16 mouse cellular contexts compared by ENCODE assay signal in genomic region chr17:85030651-85031050, GRCm38 (mm10).
"Had no signal": no experiment of that assay in that cellular context is flagged by ENCODE, and none has a peak within 500 bp of the region (broad histone marks: within the 10 kb centered on the region; RNA-seq: fewer than 3 reads in every experiment).

No protein-coding gene starts in this region.

- DNase-seq: layer of hippocampus, postnatal 36 days; liver, embryonic 13.5 days; lung, embryonic 14.5 days; retina, postnatal 1 day; right cerebral cortex, postnatal 25 days; thymus, adult 18-20 months; thymus, postnatal 36 days had no signal

- H3K4me2 ChIP-seq: liver, embryonic 13.5 days; lung, embryonic 14.5 days; midbrain, embryonic 13.5 days; neural tube, embryonic 13.5 days had no signal

- ATAC-seq: hindbrain, embryonic 16.5 days; lung, postnatal 0 days; midbrain, embryonic 13.5 days; midbrain, embryonic 16.5 days had no signal

- H3K9me3 ChIP-seq: liver, embryonic 13.5 days; megakaryocyte, embryonic 14.5 days; midbrain, embryonic 10.5 days; midbrain, embryonic 13.5 days; neural tube, embryonic 13.5 days had no signal

- H3K4me1 ChIP-seq: midbrain, embryonic 13.5 days; neural tube, embryonic 13.5 days had no signal

- H3K4me3 ChIP-seq: left cerebral cortex, adult 2 months; liver, embryonic 13.5 days; megakaryocyte, embryonic 14.5 days; midbrain, embryonic 10.5 days; midbrain, embryonic 13.5 days; myocyte; neural tube, embryonic 13.5 days had no signal

- H3K36me3 ChIP-seq: liver, embryonic 13.5 days; midbrain, embryonic 10.5 days; midbrain, embryonic 13.5 days; neural tube, embryonic 13.5 days had no signal

- H3K27ac ChIP-seq: left cerebral cortex, adult 2 months; liver, embryonic 13.5 days; midbrain, embryonic 10.5 days; midbrain, embryonic 13.5 days; neural tube, embryonic 13.5 days had no signal

- H3K9ac ChIP-seq: liver, embryonic 13.5 days; lung, embryonic 14.5 days; midbrain, embryonic 13.5 days; neural tube, embryonic 13.5 days had no signal

- H3K27me3 ChIP-seq: liver, embryonic 13.5 days; midbrain, embryonic 13.5 days; neural tube, embryonic 13.5 days had no signal
